Mouse (Mus musculus) kidney, adult 2 months (tissue): Measurements from ENCODE around the gene Usp48.

Source experiments
- CTCF ChIP-seq: fragments of 200-500 bp; conservative IDR thresholded peaks from 2 replicates; pipeline ENCODE4 v1.5.1; 2011; ENCODE audit warnings: low read depth, mild to moderate bottlenecking, control low read depth, low read length, moderate library complexity, mixed read lengths; ENCODE audit not compliant: insufficient read depth, insufficient read length
- POLR2A ChIP-seq: fragments of 200-500 bp; IDR thresholded peaks from one replicate; pipeline ENCODE4 v1.6.1; 2011; ENCODE audit warnings: low read depth, low read length, control low read depth

- TF ChIP-seq CTCF (no peak), POLR2A (no peak)
Observed at GRCm38 (mm10) chr4:137705379-137705778, 111.8 kb downstream of the Usp48 start.
